Mouse (Mus musculus): ENCODE measurements at regions not wholly inside any gene's neighbourhood (a gene's known extent, or its start where the extent isn't known, plus 50 kb on each side); places are given as distances from the start of the nearest gene placed in this dataset.

GRCm38 (mm10) chr9:61675366-61675765, 239.0 kb downstream of the Rplp1 start:
- TF ChIP-seq CTCF (IDR thresholded peaks at IDR 0.05; ENCODE audit: low read depth) (no peak), EP300 (IDR thresholded peaks at IDR 0.05; ENCODE audit: low read depth) (no peak)
